Mouse (Mus musculus): ENCODE data around the gene Prx.

The Prx gene

DNA sequence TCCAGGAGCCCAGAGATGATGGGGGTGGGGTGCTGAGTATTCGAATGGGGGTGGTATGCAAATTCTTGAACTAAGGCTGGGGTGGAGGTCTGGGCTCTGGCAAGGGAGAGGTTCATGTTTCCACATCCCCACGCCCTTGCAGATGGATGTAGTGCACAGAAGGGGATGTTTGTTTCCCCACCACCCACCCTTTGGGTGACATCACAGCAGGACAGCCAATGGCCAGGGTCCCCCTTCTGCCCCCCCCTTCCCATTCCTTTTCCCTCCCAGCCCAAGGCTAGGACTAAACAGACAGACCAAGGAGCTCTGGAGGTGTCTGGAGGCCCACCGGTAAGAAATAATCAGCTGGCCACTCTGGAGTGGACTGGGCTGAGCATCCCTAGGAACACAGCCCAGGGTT lies at the start of gene Prx:
Gene Prx (plus strand): TSS at position 289 of the 400 bp plus-strand sequence.
- no peak for DNase-seq (ENCODE audit: low spot score)

DNA sequence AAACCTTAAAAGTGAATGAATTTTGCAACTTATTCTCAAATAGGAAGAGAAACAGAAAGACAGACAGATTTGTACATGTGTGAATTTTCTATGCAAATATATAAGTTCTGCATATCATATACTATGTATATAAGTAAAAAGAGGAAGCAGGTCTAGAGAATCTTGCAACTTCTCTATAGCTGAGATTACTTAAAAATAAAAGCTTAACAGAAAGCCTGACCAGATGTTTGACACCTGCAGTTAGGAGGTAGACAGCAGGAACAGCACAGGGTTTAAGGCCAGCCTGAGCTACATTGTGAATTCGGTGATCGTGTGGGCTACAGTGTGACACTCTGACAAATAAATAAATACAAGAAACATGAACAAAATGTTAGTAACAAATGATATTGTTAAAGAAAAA lies 47.8 kb upstream of the Prx start:
- no peak for DNase-seq (ENCODE audit: low spot score)

DNA sequence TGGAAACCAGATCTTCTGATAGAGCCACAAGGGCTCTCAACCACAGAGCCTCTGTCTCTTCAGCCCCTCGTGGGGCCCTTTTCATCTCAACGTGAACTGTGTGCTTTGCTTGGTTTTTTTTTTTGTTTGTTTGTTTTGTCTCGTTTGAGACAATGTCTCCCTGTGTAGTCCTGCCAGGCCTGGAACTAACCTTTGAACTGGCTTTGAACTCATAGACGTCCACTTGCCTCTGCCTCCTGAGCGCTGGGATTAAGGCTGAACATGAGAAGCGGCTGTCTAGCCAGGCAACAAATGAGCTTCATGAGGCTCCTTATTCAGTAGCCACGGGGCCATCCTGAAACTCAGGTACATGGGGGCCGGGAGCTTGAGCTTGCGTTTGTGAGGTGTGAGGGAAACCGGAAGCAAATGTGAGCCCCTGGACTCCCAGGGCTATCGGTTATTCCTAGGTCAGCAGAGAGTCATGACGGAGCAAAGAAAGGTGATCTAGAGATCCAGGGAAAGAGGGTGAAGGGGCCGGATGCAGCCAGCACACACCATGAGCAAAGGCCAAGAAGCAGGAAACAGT lies 46.8 kb upstream of the Prx start:
- no peak for DNase-seq (ENCODE audit: low spot score)

DNA sequence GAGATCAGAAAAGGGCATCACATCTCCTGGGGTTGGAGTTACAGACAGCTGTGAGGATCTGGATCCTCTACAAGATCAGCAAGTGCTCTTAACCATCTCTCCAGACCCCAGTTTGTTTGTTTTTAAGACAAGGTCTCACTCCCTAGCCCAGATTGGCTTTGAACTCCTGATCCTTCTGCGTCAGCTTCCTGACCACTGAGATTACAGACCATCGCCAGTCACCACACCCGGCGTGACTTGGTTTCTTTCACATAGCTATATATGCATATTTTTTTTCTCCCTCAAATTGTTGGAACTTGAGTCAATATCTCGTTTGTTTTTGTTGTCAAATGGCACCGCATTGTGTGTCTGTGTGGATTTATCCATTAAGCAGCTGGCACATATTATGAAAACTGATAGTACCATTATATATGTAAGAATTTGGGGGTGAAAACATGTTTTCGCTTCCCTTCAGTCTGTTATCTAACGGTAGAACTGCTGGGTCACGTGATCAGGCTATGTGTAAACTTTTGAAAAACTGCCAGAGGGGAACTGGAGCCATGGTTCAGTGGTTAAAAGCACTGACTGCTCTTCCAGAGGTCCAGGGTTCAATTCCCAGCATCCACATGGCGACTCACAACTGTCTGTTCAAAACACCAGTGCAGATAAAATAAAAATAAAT lies 44.5 kb upstream of the Prx start:
- no peak for DNase-seq (ENCODE audit: low spot score)

DNA sequence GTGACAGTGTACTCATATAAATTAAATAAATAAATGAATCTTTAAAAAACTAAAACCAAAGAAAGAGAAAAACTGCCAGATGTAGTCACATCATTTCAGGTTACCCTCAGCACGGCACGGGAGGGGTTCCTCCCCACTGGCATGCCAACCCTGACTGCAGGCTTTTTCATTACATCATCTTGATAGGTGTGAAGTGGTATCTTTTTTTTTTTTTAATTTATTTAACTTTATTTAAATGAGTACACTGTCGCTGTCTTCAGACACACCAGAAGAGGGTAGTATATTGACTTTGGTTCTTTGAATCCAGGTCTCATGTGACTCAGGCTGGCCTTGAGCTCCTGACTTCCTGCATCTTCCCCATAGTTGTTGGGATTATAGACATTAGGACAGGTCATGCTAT lies 43.9 kb upstream of the Prx start:
- DNase-seq (ENCODE audit: low spot score) = no peak

DNA sequence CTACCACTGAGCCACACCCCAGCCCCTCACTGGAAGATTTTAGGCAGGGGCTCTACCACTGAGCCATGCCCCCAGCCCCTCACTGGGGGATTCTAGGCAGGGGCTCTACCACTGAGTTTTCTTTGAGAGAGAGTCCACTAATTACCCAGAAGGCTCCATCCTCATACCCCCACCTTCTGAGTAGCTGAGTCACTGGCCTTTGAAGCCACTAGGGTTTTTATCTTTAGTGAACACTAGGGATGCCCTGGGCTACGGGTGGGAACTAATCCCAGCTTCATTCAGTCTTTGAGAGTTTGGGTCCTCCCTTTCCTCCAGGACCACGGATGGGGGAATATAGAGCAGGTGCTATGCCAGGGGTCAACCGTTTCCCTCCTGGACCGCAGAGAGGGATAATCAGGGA lies 40.5 kb upstream of the Prx start:
- no peak for DNase-seq (ENCODE audit: low spot score)

DNA sequence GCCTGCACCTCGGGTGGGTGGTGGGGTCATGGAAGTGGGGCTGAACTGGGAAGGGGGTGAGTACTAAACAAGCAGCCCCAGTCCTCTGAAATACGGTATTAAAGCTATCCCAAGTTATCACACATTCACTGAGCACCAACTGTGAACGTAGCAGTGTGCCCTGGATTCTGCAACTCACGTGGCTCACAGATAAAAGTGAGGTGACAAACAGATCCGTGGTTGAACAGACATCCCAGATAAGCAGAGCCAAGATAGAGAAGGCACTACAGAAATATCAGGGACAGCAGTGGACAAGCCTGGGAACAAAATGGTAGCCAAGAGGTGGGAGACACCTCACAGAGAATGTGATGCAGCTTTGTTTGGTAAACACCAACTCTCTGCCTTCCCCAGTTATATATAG lies 39.5 kb upstream of the Prx start:
- DNase-seq (ENCODE audit: low spot score) = no peak

DNA sequence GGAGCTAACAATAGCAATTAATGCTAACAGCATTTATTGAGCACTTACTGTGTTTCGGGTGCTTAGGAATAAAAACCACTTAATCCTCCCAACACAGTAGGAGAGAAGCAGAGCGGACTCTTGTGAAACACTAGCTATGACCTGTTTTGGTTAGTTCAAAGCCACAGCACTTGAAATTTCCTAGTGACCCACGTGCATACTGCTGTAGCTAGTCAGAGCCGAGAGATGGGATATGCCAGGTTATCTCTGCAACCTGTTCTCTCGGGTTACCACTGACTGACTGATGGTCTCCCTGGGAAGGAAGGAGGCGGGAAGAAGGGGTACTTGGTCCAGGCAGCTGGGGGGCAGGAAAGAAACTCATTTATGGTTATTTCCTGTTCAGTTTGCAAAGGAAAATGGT lies 38.6 kb upstream of the Prx start:
- no peak for DNase-seq (ENCODE audit: low spot score)

DNA sequence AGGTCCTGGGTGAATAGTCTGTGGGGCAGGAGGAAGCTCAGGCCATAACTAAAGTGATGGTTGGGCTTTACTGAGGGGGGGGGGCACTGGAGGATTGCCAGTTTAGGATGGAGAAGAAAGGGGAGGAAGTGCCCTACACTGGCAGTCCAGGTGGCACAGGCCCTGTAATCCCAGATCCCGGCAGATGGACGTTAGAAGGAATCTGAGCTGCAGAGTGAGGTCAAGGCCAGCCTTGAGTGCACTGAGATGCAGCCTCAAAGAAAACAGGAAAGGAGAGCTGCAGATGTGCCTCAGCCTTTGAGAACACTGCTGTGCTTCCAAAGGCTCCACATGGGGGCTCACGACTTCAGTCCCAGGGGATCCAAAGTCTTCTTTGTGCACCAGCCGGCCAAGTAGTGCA lies 31.5 kb upstream of the Prx start:
- no peak for DNase-seq (ENCODE audit: low spot score)

DNA sequence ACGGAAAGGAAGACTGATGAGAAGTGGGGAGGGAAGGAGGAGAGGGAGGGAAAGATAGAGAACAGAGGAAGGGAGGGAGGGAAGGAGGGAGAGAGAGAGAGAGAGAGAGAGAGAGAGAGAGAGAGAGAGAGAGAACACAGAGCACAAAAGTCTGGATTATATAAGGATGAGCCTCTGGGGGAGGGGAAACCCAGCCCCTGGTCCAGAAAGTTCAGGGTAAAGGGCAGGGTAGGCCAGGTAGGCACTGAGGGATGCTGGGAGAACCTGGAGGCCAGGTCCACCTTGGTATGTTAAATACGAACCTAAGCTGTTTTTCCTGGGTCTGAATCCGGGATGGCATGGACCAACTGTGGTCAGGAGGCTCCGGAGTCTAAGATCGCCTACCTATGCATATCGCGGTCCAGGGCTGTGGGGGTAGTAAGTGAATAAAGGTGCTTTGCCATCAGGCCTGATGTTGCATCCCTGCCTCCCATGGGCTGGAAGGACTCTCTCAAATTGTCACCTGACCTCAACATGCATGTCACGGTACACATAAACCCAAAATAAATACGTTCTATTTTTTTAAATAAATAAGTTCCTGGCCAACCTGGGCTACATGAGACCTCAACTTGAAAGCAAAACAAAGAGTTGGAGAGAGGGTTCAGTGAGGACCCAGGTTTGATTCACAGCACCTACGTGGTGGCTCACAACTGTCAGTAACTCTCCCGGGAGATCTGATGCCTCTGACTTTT lies 27.6 kb upstream of the Prx start:
- DNase-seq (ENCODE audit: low spot score) = no peak

DNA sequence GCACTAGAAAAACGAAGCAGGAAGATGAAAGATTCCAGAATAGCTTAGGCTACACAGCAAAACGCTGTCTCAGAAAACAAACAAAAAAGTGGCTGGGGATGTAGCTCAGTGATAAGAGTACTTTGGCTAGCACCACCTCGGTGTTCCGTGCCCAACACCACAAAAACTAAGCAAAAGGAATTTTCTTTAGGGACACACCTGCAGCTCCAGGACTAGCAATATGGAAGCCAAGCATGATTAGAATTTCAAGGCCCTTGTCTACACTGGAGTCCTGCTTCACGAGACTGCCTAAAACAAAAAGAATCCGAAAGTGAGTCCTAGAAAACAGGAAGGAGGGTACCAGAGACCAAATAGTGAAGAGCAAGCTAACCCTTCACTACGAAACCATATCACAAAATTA lies 26.5 kb upstream of the Prx start:
- no peak for DNase-seq (ENCODE audit: low spot score)

DNA sequence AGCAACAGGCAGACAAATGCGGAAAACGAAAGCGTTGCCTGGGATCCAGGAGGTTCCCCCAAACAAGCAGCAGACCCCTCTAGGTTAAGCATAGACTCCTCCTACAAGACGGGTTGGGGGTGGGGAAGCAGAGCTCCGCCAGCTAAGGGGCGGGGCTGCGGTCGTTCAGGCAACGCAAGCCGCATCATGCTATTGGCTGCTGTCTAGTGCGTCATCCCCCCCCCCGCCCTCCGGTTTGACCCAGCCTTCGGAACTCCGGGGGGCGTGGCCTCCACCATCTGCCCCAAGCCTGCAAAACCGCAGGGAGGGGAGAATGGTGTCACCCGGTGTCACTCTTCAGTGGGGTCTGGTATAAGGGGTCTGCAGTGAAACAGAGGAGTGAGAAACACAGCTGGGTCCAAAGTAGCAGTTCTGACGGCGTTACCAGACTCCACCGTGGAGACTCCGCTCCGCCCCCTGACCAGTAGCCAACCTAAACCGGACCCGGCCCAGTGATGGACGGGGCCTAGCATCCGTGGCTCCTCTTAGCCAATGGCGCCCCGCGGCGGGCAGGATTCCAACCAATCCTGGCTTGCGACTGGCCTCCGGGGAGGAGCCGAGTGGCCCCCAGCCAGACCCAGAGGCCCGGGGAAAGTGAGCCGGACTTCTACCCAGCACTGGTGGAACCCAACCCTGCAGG lies 25.8 kb upstream of the Prx start, which contains the start of gene Sertad3:
Gene Sertad3 (plus strand): TSS at position 613 of the 679 bp plus-strand sequence.
- DNase-seq (ENCODE audit: low spot score) = peak; percentile 100

DNA sequence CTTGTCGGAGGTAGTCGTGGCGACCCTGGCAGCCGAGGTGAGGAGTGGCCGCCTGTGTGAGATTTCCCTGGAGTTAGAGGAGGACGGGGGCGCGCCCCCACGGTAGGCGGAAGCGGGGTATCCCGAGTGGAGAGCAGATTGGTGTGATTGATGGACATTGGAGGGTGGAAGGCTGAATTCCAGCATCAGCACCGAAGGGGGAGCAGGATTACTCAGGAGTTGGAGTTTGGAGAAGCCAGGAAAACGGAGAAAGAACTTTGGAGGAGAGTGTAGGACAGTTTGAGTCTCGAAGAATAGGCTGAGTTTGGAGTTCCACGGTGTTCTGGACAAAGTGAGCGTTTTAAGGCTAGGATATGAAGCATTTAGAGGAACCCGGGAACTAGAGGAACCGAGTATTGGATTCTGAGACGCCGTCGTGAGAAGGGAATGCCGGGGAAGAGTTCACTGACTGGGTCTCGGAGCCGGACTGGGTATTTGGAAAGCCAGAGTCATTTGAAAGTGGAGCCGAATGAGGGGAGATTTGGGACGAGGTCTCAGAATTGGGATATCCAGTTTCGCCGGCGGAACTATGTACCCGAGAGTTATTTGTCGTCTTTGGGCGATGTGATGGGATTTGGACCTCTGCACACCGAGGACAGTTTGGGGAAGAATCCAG lies 25.2 kb upstream of the Prx start:
- no peak for DNase-seq (ENCODE audit: low spot score)

DNA sequence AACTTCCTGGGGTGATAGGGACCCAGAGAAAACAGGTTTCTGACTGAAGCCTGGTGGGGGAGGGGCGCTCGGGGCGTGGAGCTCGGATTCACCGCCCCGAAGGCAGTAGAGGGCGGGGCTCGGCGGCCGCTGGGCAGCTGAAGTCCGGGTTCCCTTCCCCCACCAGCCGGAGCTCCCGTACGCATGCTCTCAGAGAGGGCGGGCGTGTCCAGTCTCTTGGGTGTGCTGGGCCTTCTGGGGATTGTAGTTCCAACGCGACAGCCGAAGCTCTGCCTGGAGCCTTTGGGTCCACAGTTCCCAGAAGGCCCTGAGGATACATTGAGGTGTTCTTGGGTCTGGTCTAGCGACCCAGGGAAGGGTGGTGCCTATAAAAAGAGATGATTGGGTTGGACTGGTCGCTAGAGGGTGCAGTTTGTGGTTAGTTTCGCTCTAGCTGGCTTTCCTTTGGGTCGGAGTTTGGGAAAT lies 24.6 kb upstream of the Prx start:
- DNase-seq (ENCODE audit: low spot score) = peak; percentile 98

DNA sequence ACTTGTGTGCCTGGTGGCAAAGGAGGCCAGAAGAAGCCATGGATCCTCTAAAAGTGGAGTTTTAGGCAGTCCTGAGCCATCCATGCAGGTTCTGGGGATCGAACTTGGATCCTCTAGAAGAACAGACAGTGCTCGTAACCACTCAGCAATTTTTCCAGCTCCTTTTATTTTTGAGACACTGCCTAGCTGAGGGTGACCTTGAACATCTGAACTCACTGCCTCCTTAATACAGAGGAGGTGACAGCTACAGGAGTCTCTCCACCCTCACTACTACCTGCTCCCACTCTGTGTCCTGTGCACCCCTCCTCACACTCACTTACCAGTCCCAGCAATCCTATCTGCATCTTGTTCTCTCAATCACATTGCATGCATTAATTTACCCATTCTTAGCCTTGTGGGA lies 23.5 kb upstream of the Prx start:
- DNase-seq (ENCODE audit: low spot score) = no peak

DNA sequence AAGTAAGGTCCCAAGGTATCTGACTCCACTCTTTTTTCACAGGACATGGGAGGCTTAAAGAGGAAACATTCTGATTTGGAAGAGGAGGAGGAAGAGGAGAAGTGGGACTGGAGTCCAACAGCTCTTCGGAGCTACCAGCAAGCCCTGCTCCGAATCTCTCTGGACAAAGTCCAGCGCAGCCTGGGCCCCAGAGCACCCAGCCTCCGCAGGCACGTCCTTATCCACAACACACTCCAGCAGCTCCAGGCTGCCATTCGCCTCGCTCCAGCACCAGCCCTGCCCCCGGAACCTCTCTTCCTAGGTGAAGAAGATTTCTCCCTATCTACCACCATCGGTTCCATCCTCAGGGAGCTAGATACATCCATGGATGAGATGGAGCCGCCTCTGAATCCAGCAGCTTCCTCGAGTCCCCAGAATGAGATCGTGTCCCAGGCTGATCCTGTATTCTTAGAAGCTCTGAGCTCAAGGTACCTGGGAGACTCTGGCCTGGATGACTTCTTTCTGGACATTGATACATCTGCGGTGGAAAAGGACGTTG lies 23.0 kb upstream of the Prx start:
- no peak for DNase-seq (ENCODE audit: low spot score)

DNA sequence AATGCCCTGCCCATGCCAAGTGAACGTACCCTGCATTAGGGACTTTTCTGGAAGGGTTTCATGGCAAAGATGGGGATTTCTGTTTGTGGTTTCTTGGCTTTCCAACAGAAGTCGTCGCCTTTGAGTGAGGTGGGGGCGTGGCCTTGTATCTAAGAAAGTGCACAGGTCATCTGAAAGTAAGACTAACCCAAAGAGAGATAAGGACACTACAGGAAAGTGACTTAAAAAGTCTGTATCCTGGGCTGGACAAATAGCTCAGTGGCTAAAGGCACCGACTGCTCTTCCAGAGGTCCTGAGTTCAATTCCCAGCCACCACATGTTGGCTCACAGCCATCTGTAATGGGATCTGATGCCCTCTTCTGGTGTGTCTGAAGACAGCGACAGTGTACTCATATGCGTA lies 20.6 kb upstream of the Prx start:
- no peak for DNase-seq (ENCODE audit: low spot score)

DNA sequence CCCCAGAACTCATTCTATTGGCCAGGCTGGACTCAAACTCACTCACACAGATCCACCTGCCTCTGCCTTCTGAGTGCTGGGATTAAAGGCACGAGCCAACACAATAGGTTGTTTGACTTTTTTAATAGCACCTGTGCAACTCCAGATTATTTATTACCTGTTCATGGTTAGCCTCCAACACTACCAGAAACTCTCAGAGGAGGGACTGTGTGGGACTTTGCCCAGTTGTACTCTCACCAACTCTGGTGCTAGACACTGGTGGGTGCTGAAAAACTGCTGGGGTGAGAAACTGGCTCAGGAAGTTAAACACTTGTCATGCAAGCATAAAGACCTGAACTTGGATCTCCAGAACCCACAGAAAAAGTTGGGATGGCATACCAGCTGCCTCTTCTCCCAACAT lies 19.4 kb upstream of the Prx start:
- DNase-seq (ENCODE audit: low spot score) = no peak

DNA sequence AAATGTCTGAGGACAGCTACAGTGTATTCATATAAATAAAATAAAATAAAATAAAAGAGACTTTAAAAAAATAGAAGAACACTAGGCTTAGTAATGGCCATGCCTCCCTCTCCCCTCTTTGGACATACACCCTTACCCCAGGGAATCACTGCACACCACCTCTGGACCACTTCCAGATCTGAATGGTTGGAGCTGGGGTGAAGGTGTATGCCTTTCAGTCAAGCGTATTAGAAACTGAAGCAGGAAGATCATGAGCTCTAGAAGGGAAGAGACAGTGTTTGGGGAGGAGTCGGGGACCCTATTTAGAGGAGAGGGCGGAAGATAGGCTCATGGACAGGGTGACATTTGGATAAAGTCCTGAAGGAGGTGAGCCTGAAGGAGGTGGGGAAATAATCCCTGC lies 18.6 kb upstream of the Prx start:
- DNase-seq (ENCODE audit: low spot score) = no peak

DNA sequence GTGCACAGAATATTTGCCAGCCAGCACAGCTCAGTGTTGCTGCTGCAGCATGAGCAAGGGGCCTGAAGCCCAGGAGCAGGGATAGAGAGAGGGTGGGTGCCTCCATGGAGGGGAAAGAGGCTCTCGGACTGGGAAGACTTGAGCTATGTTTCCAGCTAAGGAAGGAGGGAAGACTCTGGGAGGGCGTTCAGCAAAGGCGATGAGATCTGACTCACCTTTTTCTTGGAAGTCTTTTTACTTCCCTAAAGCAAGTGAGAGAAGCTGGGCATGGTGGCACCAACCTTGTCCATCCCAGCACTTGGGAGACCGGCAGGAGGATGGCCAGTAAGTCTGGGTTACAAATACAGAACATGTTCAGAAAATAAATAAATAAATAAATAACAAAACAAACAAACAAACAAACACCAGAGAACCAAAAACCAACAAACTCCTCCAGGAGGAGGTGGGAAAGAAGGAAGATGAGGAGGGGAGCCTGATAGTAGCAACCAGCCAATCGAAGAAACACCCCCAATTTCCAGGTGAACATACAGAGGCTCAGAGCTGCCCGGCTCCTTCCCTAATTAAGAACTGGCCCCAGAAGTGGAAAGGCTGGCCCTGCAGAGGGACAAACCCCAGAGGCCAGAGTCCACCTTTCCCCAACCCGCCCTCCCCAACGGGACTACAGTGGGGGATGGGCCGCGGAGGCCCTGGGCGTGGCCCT lies 18.0 kb upstream of the Prx start:
- DNase-seq (ENCODE audit: low spot score) = no peak

DNA sequence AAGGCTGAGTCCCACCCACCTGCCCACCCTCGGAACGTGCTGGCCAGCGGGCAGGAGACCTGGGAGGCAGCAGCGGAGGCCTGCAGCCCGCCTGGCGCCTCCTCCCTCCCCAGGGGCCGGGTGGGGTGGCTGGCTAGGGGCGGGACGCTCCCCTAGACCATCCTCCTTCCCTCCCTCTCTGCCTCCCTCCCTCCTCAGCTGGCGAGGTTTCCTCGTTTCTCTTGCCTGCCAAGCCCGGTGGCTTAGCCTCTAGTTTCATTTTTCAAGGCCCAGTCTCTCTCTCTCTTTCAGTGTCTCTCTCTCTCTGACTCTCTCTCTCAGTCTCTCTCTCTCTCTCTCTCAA lies 17.5 kb upstream of the Prx start:
- peak; percentile 74 for DNase-seq (ENCODE audit: low spot score)

DNA sequence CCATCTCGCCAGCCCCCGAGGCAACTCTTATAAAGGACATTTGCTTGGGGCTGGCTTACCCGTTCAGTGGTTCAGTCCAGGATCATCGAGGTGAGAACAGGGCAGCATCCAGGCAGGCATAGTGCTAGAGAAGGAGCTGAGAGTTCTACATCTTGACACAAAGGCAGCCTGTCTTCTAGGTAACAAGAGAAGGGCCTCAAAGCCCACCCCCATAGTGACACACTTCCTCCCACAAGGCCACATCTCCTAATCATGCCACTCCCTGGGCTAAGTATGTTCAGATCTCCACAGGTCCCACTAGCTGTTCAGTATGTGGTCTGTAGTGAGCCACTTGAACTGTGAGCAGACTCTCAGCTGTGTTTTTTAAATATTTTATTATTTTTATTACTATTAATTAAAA lies 15.3 kb upstream of the Prx start:
- no peak for DNase-seq (ENCODE audit: low spot score)

Measured in urinary bladder, postnatal 25 days (tissue).